In genomic region chr7:68795578-68795977, GRCm38 (mm10) we compare ENCODE assay signal across 13 mouse cellular contexts.
"Had no signal": no experiment of that assay in that cellular context is flagged by ENCODE, and none has a peak within 500 bp of the region (broad histone marks: within the 10 kb centered on the region; RNA-seq: fewer than 3 reads in every experiment).

No protein-coding gene starts in this region.

- DNase-seq: kidney, adult 11 months; kidney, adult 8-10 months; kidney, postnatal 10 days; kidney, postnatal 36 days; left cerebral cortex, postnatal 4 days; liver, postnatal 0 days; lung, embryonic 14.5 days; midbrain, embryonic 14.5 days; right cerebral cortex, adult 18-20 months; right cerebral cortex, postnatal 25 days; spleen, adult 18-20 months; thymus, postnatal 25 days had no signal

- ATAC-seq: liver, postnatal 0 days; lung, postnatal 0 days had no signal
